Mouse (Mus musculus) urinary bladder, postnatal 25 days (tissue): ENCODE data around the gene Hoga1.
A peak's percentile ranks its signal among the peaks of the same experiment; 100 is the strongest.
"Not testable (repeated sequence)": the region's sequence is repeated elsewhere in the genome, so short reads cannot be mapped to it uniquely, and the experiment has no call there.

Experiments
- DNase-seq: peaks from one replicate; pipeline ENCODE4 v3.0.0; 2022; ENCODE audit warnings: low spot score

Gene Hoga1

DNA sequence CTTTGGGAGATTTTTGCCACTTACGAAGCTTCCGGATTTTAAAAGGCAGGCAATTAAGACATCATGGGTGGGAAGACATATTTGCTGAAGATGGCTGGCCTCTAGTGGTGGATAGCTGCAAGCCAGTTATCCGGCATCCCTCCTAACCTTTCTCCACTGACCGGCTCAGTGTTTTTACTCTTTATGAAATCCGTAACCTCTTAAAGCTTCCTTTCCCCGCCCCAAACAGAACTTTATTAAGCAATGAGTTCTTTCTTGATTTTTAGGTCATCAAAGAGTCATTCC is 23.8 kb downstream of the Hoga1 start:
- DNase-seq, result no peak

DNA sequence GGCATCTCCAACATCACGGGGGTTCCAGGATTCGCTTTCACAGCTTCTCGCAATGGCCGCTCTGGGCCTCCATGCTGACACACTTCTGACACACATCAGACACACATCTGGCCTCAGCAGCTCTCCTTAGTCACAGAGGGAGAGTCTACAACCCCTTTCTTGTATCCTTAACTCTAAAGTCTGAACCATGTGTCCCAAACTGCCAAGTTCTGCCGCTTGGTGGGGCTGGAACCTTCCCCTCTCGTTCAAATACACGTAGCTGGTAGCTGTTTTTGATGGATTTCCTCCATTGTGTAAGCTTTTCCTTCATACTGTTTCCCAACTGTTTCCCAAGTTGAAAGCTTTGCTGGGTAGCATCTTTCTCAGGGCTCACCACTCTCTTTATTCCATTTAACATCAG is 25.8 kb downstream of the Hoga1 start:
- DNase-seq, result no peak

DNA sequence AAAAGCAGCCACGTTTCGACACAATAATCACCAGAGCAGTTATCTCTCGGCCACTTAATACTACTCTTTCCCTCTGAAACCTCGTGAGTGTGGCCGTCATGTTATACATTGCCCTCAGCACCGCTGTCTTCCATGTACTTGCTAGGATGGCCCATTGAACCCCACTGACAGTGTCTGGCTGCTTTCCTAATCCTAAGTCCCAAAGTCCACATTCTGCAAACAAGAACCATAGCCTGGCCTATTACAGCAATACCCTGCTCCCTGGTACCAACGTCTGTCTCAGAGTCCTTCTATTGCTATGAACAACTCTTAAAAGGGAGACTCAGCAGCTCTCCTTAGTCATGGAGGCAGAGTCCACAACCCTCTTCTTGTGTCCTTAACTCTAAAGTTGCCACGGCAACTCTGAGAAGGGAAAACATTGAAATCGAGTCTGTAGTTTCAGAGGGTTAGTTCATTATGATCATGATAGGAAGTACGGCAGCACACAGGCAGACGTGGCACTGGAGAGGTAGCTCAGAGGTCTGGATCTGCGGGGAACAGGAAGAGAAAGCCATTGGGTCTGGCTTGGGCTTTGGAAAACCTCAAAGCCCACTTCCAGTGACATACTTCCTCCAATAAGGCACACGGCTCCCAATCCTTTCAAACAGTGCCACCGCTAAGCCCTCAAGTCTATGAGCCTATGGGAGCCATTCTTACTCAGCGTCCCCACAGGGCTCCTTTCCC is 26.6 kb downstream of the Hoga1 start:
- no peak for DNase-seq

DNA sequence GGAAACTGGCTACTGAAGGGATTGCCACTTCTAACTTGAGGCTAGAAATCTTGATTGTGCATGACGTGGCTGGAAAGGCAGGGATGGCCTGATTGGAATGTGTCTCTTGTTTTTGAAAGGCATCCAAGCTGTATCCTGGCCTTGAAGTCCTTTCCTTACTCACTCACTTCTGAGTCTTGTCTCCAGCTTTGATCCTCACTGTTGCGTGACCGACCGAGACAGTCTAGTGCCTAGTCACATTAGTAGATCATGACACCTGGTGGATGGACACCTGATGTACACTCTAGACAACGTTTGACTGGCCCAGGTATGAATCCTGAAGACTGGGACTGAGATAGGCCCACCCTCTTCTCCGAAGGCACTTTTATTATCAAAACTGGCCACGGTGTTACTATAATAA is 27.4 kb downstream of the Hoga1 start:
- DNase-seq, result no peak

DNA sequence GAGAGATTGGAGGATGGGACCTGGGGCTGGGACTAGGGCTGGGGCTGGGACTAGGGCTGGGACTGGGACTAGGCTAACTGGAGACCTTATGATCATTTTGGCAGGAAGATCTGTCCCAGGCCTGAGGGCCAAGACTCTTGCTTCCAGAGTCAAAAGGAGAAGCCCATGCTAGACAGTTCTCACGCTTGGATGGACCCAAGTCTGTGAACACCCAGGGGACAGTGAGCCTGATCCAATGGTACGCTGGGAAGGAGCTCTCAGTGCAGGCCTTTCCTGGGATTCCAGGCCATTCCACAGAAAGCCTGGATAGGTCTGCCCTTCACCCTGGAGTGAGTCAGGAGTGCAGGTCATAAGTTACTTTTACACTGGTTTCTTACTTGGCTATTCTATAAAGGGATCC is 29.6 kb downstream of the Hoga1 start:
- no peak for DNase-seq

DNA sequence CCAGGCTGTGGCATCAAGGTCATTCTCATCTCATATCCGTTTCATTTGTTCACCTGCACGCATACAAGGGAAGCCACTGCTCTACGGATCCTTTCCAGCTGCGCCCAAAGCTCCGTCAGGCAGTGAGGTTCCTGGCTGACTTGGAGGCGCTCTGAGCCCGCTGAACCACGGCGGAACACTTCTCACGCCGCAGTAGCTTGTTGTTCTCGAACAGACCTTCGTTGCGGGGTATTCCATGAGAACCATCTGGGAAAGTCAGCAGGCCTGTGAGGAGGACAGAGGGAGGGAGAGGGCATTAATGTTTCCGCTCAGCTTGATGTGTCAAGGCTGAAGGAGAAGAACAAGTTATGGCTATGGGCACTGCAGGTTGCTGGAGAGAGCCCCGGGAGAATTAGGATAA is 30.6 kb downstream of the Hoga1 start:
- no peak for DNase-seq

DNA sequence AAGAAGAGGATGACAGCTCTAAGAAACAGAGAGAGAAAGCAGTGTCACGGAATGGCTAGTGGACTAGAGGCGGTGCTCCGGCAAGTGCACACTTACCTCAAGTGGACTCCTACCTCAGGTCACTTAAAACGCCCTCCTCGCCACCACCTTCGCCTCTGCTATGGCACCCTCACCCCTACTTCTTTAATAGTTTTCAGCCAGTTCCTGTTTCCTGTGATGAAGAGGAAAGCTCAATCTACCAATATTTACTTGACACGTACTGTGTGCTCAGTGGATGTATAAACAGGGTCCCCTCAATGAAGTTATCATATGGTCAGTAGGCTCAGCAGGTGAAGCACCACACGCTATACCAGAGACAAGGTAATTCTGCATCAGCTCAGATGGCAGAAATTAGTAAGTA is 33.2 kb downstream of the Hoga1 start:
- no peak for DNase-seq

DNA sequence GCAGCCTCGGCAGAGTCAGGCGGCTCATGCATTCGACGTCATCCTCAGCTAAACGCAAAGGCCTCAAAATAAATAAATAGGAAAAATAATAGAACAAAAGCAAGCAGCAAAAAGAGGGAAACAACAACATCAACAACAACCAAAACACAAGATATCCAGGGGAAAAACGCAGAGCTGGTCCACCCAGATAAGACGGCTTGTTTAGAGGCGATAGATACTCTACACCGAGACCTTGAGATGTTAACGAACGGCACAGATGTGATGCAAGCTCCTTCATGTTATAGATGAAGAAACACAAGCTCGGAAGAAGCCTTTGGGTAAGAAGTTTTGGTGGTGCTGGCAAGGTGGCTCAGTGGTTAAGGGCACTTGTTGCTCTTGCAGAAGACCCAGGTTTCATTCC is 33.6 kb downstream of the Hoga1 start:
- DNase-seq, result no peak

DNA sequence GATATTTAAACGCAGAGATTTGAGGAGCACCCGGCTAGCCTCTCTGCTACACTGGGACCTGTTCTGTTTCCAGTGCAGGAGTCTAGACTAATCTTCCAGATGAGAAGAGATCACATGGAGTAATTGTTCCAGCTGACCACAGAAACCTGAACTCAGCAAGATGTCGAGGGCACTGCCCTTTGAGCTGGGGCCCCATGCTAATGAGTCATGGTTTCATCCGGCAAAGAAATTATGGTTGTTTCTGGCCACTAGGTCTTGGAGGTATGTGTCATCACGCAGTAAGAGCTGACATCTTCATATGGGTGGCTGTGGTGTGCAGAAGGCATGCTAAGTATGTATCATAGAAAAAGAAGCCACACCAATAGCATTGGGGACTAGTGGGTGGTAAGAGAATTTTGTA is 34.5 kb downstream of the Hoga1 start:
- DNase-seq, result no peak

DNA sequence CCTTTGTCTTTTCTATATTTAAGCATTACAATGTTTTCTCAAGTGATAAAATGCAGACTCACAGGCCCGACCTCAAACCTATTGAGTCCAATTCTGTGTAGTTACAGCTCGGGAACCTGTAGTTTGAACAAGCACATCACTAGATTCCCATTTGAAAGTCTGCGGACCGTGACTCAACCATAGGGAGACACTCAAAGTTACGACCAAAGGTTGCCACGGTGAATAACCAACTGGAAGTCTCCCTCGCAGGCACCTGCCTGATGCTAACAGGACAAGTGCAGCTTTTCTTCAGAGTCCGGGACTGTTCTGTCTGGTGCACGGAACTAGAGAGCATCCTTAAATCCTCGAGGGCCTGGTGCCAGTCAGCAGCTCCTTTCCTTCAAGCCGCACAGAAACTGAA is 35.1 kb downstream of the Hoga1 start:
- no peak for DNase-seq

DNA sequence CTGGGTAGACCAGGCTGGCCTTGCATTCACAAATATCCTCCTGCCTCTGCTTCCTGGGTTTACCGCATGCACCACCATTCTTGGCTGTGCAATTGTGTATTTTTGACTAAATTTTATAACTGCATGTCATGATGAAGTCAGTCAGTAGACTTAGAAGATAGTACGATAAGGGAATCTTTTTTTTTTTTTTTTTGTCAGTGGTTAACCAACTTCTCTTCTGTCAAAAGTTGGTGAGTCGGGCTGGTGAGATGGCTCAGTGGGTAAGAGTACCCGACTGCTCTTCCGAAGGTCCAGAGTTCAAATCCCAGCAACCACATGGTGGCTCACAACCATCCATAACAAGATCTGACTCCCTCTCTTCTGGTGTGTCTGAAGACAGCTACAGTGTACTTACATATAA is 36.2 kb downstream of the Hoga1 start:
- DNase-seq, result not testable (repeated sequence)

DNA sequence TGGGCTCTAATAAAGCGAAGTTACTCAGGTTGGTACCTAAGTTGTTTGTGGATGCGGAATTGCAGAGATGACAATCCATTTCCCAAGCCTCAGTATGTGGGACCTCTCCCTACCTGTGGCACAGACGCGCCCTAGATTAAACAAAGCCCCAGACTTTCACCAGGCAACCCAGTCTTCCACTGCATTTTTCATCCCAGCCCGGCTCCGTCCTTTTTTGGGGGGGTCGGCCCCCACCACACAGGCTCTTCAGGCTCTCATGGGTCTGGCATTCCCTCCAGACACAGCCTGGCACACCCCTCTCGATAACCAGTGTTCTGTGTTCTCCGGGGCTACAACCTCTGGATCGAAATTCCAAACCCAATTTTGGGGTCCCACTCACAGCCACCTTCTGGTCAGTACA is 40.3 kb downstream of the Hoga1 start:
- DNase-seq, result no peak

DNA sequence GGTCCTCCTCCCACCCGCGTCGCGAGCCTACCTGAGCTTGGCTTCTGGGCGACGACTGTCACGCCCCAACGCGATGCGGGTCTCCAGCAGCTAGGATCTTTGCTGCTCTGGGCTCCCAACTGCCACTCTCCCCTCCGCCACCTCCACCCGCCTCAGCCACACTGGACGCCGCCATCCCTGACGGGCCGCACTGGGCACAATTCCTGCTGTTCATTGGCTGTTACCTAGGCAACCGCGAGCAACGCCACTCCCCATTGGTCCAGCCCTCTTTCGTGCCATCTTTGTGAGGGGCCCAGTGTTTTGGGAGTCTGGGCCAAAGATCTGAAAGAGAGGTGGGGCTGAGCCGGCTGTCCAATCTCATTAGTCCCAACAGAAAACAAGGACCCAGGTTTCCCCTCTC is 40.8 kb downstream of the Hoga1 start, which contains the start of gene Morn4:
TSS of gene Morn4 (minus strand) at position 192 of the 400 bp plus-strand sequence.
- DNase-seq, result peak; percentile 63

DNA sequence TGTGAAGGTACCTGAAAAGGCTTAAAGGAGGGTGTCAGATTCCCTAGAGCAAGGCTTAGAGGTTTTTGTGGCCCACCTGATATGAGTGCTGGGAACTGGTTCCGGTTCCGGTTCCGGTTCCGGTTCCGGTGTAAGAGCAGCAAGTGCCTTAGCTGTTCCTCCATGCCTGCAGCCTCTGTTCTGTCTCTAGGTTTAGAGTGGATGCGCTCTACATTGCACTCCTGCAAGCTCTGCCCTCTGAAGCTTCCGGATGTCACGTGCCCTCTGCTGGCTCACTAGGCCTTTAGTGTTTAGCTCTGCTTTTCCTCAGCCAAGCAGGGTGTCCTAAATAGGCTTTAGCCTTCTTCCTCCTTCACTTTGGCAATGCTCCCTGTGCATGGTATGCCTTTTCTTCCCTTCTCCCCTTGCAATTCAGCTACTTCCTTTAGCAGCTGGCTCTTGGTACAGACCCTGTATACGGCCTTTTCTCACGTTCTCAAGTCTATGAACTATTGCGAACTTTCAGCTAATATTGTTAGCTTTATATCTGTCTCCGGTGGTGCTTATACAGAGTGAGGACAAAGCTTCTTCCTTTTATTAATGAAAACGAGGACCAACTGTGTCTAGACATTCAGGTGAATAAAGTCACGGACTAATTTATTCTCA is 43.8 kb downstream of the Hoga1 start:
- peak; percentile 32 for DNase-seq

DNA sequence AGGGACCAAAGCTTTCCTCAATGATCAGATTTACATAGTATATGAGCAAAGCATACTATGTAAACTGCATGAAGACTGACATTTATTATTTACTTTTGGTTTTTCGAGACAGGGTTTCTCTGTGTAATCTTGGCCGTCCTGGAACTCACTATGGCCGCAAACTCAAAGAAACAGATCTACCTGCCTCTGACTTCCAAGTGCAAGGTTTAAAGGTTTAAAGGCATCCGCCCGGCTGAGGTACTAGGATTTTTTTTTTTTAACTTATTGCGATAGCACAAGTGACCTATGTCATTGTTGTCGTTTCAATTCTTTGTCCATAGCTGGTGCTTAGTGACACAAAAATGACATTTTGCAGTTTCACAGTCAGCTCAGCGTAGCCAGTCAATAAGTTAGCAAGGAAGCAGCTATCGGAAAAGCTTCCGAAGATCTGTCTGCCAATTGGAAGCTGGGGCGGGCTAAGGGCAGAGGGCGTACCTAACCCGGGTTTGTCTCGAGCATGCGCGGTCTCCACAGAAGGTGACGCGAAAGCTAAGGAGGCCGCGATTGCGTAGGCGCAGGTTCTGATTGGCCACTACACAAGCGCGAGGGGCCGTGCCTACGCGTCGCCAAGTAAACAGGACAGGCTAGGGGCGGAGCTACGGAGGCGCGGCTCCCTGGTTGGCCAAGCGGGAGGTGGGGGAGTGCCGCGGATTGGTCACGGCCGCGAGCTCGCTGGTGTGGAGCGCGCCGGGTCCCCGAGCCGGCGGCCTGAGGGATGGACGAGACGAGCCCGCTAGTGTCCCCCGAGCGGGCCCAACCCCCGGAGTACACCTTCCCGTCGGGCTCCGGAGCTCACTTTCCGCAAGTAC is 44.6 kb downstream of the Hoga1 start, which contains the start of gene Pi4k2a:
TSS of gene Pi4k2a (plus strand) at position 723 of the 848 bp plus-strand sequence.
- DNase-seq, result peak; percentile 94

DNA sequence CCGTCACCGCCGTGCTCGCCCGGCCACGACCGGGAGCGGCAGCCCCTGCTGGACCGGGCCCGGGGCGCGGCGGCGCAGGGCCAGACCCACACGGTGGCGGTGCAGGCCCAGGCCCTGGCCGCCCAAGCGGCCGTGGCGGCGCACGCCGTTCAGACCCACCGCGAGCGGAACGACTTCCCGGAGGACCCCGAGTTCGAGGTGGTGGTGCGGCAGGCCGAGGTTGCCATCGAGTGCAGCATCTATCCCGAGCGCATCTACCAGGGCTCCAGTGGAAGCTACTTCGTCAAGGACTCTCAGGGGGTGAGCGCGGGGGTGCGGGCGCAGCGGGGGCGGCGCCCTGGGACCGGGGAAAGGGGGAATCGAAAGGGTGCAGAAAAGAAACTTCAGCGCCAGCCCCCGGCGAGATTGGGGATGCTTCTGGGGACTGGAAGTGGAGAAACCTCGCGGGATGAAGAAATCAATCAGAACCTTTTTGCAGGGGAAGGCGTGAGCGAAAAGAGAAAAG is 45.3 kb downstream of the Hoga1 start:
- DNase-seq, result no peak

DNA sequence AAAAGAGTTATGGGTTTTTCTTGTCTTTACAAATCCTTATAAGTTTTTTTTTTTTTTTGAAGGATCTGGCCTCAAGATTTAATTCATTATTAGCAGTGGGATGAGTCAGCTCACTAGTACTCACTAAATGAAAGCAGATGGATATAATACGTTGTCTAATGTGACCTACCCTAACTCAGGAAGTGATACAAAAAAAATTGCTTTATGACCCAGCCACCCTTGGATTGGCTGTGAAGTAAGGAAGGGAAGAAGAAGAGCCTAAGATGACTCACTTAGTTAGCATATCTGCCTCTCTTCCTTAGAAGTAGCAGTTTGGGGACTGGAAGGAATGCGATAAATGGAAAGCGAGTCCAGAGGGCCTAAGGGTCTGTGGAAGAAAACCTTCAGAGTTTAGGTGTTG is 54.0 kb downstream of the Hoga1 start:
- no peak for DNase-seq

DNA sequence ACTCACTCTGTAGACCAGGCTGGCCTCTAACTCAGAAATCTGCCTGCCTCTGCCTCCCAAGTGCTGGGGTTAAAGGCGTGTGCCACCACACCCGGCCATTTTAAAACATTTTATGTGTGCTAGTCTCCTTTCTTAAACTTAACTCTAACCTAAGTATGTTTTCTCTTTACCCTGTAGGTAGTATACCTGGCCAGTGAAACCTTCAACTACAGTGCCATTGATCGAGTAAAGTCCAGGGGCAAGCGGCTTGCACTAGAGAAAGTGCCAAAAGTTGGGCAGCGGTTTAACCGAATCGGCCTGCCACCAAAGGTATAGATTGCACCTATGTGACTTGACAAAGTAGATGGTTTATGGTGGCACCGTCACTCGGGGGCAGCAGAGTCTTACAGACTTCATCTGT is 59.3 kb downstream of the Hoga1 start:
- no peak for DNase-seq

DNA sequence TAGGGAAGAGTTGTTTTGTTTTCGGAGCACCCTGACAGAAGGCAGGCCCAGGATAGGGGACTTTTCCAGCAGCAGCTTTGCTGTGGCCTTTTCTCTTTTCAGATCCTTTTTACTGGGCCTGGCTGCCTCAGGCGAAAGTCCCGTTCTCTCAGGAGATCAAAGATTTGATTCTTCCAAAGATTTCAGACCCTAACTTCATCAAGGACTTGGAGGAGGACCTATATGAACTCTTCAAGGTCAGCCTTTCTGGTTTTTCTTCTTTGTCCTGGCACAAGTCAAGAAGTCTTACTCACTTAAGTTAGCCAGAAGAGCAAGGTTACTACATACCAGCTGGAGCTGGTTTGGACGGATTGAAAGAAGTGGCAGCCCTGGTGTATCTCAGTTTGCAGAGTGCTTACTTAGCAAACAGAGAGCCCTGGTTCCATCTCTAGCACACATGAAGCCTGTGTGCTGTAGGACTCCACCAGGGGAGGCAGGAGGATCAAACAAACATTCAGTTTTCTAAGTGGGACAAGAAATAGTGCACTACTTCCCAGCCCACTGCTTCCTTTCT is 70.4 kb downstream of the Hoga1 start:
- DNase-seq, result no peak

DNA sequence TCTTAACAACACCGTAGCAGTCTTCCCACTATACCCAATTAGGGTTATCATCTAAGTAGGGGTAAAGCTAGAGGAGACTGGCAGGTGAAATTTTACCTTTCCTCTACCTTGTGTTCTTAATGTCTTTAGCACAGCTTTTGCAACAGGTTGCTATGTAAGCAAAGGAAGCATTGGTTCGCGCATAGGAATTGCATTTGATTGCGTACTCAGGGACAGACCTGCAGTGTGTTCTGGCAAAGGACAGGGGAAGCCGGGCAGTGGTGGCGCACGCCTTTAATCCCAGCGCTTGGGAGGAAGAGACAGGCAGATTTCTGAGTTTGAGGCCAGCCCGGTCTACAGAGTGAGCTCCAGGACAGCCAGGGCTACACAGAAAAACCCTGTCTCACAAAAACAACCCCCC is 72.7 kb downstream of the Hoga1 start:
- no peak for DNase-seq

DNA sequence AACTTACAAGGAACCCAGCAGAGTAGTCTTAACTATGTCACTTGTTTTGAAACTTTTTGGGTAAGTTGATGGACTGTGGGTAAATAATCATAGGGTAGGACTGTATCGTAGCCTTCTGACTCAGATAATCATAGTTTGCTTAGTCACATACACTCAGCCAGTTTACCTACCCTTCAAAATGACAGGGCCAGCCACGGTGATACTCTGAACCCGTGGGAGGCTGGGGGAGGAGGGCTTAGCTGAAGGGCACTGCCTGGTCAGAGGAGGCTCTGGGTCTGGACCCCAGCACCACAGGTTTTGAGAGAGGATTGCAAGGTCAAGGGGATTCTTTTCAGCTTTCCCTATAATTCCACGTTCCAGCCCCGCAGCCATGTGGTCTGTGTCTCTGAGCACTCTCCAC is 73.2 kb downstream of the Hoga1 start:
- no peak for DNase-seq

DNA sequence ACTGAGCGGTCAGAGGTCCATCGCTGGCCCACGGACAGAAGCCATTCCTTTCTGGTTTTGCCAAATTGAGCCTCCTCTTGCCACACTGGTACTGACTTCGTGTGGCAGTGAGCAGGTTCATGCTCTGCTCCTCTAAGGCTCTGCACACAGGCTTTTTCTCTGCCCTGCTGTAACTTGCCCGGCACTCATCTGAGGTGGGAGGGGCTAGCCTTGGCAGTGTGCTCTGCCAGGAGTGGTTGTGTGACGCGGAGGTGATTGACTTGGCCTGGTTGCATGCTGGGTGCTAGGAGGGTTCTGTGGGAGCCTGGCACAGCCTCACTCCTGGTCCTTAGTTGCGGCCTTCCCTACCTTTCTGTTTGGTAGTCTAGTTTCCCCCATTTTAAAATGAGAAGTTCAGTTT is 75.0 kb downstream of the Hoga1 start:
- no peak for DNase-seq
